Mouse (Mus musculus) monocyte, adult 5-6 weeks (primary cell): ENCODE results near the gene Fads2. TPM values are rescaled to one million over a fixed set of nuclear protein-coding genes. Genes with fewer than 3 reads are reported as not detected.

Experiments
- ATAC-seq: fragments of 153-309, 156-312 bp; replicated peaks from 2 replicates; pipeline ENCODE4 v1.8.0; 2017; ENCODE audit warnings: mild to moderate bottlenecking; ENCODE audit not compliant: low TSS enrichment, insufficient number of reproducible peaks, severe bottlenecking, poor library complexity, low FRiP score
- total RNA-seq: library from RNA; stranded (forward); fragments of 200-1000, 200-491, 200-594 nt; gene quantifications from 3 replicates; pipeline ENCODE4 v1.2.3, GENCODE M21; 2017

Gene Fads2
- total RNA-seq, 1 experiment from 2014 or later, result 0.57 TPM

DNA sequence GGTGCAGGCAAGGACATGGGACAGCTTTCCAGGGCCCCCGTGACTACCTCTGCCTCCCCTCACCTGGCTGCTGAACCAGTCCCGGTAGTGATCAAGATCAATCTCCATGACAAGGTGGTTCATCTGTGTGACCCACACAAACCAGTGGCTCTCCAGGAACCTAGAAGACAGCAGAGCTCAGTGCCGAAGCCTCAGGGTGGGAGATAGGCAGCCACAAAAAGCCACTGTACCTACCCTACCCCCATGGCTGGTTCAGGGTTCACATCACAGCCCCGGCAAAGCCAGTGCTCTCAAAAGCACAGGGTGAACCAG lies 35.4 kb downstream of the Fads2 start:
- no peak for ATAC-seq

DNA sequence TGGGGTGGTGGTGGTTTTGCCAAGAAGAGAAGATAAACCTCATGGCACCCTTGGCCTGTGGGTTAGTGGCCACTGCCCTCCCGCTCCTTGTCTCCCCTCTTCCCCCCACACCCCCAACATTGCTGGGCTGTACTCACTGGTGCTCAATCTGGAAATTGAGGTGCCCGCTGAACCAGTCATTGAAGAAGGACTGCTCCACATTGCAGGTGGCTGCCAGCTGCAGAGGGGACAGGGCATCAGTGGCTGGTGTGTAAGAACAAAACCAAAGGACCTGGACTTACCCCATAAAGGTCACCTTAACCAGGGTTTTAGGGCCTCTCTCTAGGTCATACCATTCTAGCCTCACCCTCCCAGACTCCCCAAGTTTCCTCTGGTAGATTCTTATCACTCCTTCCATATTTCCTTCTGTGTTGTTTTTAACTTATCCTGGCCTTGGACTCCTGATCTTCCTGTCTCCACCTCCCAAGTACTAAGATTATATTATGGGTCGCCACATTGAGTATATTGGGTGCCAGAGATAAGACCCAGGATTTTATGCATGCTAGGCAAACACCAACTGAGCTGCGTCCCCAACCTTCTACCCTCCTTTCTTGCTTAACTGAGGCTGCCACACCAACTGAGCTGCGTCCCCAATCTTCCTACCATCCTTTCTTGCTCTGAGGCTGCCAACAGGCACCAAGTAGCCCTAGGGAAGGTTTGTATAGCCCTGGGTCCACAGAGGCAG lies 35.9 kb downstream of the Fads2 start:
- no peak for ATAC-seq

DNA sequence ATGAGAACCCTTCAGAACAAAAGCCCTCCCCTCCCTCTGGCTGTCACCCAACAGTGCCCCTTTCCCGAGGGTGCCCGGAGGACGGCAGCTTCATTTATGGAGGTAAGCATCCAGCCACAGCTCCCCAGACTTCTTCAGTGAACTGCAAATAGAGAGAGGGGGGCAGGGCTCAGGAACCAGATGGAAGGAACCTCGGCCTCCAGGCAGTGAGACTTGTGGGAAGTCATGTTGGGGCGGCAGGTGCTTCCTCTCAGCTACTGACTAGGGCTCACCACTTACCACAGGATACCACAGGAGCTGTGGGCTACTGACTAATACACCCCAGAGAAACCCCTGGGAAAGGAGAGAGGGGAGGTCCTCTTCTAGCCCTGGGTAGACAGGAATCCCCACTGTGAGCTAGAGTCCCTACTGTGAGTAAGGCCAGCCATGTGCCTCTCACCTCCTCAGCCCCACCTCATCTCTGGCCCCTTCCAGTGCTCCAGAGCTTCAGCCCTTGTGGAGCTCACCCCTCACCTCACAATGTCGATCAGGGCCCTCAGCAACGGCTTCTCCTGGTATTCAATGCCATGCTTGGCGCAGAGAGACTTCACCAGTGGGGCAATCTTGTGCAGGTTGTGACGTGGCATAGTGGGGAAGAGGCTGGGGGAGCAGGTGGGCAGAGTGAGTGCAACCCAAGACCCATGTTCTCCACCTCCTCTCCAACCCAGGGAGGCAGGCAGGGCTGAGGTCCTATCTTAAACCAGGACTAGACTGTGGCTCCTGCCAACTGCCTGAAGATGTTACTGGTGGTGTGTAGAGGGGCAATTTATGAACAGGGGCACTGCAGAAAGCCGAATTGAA lies 37.2 kb downstream of the Fads2 start:
- ATAC-seq, result no peak

DNA sequence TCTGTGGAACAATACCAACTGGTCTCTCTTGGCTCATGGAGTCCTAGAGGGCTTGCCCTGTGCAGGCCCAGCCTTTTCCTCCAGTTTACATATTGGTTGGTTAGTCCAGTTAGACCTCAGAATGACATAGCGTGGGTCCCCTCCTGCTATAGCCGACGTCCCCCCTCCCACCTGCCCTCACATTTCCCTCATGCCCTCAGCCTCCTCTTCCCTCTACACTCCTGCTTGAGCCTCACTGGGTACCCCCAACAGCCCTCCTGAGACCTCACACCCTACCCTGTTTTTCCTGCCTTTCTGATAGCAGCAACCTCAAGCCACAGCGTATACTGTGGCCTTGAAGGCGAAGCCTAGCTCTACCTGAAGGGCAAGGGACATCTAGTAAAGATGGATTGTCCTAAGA lies 38.7 kb downstream of the Fads2 start:
- ATAC-seq, result no peak

DNA sequence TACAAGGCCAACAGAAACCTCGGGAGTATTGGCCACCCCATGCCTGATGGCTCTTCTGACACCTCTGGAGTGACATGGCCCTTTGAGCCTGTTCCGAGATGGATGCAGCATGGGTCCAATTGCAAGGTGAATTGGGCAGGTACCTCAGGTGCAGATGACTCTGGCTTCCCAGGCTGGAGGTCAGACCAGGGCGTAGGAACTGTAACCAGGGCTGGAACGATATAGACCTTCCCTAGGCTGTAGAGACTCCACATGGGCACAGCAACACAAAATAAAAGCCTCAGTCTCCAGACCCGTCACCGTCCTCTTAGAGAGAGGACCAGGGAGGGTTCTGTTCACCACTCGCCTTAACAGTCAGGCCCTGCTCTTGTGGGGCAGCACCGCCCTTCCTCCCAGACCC lies 39.3 kb downstream of the Fads2 start:
- ATAC-seq, result no peak

DNA sequence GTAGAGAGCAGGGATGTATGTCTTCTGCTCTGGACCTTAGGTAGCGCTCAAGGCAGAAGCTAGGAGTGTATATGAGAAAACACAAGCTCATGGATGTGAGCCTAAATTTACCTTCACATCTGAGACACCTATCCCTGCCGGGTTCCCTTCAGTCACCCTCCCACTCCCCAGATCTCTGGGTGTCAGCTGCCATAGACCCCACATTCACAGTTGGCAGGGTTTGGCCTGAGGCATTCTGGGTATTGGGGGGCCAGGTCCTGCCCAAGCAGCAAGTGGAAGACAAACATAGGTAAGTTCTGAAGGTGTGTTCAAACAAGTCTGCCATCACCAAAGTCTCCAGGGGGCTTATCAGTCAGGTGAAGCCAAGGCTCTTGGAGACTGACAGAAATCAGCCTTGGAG lies 39.9 kb downstream of the Fads2 start:
- ATAC-seq, result no peak

DNA sequence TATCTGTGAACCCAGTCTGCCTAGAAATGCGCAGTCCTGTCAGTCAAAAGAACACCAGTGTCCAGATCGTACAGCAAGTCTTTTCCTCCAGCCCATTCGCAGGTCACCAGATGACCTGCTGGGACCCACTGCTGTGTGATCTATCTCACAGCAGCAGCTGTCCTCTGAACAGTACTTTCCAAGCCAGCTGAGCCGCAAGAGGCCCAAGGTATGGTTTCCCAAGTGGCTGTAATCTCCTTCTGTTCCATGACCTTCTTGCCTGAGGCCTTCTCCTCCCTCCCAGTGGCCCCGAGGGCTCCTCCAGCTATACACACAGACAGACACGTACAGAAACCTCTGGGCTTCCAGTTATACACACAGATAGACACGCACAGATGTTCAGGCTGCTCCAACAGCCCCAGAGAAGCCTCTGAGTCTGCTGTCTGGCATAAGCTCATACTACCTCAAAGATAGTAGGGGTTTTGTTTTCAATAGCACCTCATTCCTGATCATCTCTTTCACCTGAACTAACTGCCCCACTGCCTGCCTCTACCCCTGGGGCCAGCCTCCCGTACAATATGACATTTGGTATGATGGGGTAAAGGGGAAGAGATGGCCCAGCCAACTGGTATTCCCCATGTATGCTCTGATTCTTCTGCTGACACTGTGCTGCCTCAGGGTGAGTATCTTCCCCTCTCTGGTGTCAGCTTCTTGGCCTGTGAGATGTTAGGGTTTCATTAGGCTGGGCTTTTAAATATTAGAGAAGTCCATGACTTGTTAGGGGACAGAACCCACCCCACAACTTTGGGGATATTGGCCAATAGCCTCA lies 40.6 kb downstream of the Fads2 start:
- ATAC-seq, result no peak

DNA sequence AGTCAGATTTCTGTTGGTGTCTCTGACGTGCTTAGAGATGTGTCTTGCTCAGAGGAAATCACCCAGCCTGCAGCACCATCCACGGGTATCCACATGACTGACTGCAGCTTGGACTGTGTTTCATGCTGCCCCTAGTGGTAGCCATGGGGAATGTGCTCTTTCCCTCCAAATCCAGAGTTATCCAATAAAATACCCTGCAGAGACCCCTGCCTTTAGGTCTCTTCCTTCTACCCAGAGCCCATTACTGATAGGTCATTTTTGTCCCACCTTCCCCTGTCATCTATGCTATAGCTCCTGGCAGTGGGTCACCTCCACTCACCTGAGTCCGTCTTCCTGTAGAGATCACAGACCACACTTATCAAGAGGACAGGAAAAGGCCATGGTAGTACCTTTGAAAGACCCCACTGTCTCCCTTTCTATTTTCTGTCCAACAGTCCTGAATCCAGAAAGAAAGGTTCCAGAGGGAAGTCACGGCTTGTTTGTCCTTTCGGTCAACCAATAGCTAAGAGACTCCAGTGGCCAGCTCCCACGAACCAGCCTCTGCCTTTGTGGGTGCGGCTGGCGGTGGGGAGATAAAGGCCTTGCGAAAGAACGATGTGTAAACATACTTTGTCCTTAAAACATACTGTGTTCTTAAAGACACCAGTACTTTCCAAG lies 41.5 kb downstream of the Fads2 start:
- peak; percentile 28; the same call in 1 of the 2 replicates for ATAC-seq

DNA sequence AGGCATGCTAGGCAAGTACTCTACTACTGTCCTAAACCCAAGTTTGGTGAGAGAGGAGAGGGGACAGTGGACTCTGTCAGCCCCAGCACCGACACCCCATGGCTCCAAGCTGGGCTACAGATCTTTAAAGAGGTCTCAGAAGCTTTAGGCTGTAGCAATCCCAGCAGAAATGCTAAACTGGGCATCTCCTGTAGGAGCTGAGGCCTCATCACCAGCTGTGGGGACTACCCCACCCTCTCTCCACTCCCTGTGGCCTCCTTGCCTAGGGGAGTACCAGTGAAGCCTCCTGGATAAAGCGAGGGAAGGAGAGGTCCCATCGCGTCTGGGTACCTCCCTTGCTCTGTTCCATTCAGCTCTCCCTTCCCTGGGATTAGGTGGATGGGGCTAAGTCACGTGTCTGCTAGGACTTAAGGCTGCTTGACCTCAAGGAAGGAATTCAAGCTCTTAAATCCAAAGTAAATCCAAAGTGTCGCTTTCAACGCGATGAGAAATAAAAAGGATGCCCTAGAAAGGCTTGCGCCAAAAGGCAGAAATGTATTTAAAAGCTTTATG lies 42.6 kb downstream of the Fads2 start:
- ATAC-seq, result no peak

DNA sequence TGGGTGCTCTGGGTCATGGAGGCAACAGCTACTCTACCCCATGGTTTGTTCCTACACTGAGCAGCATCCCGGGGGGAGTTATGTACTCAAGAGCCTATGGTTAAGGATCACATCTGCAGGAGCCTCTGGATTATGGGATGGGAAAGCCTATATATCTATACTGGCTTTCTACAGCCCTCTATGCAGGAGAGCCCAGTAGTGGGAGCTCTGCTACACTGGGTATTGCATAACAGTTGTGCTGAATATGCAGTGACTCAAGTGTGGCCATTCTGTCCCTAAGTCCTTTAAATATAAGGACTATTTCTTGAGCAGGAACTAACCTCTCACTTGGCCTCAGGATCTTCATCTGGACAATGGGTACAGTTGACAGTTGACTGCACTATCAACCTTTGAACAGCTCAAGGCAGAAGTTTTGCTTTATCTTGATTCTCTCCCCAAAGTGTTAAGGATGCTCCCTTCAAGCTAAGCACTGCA lies 43.2 kb downstream of the Fads2 start:
- no peak for ATAC-seq

DNA sequence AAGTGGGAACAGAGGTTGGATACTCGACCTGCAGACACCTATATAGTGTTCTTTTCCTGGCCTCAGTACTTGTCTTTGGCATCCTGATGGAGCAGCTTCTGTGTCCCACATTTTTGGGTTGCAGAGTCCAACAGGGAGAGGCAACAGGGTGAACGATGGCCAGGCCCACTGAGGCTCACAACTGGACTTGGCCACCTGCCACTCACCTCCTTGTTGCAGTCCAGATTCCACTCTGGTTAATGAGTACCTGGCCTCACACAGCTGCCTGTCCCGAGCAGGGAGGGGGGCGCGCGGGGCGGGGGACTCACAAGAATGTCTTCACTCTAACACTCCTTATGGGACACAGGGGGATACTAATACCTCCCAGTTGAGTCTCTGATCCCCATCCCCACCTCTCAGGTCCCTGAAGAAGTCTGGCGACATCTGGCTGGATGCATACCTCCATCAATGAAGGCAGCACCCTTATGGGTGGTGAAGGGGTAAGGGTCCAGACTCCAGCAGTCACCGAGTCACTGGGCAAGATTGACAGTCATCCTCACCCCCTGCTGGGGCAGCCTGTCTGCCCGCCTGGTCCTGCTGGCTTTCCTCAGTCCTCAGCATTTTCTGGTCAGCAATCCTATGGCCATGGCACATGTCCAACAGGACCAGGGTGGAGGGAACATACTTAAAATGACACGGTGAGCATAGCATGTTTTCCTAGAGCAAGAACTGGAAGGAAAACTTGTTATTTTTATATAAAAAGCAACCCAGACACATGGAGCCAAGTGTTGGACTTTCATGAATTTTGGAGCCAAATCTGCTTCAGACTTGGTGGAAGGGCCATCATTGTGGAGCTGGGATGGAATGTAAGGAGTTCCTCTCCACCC lies 43.8 kb downstream of the Fads2 start:
- ATAC-seq, result no peak

DNA sequence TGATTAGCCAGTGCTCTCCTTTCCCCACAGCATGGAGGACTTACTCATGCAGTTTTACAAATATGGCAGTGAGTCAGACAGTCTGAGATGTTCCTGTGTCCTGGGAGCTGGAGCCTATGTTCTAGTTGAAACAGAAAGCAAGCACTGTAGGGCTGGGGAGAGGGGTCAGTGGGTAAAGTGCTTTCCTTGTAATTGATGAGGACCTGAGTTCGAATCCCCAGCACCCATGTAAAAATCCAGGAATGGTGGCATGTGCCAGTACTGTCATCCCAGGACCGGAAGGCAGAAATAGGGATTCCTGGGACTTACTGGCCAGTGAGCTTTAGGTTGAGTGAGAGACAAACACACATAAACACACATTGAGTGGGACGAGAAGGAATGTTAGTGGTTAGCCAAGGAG lies 44.9 kb downstream of the Fads2 start:
- no peak for ATAC-seq

DNA sequence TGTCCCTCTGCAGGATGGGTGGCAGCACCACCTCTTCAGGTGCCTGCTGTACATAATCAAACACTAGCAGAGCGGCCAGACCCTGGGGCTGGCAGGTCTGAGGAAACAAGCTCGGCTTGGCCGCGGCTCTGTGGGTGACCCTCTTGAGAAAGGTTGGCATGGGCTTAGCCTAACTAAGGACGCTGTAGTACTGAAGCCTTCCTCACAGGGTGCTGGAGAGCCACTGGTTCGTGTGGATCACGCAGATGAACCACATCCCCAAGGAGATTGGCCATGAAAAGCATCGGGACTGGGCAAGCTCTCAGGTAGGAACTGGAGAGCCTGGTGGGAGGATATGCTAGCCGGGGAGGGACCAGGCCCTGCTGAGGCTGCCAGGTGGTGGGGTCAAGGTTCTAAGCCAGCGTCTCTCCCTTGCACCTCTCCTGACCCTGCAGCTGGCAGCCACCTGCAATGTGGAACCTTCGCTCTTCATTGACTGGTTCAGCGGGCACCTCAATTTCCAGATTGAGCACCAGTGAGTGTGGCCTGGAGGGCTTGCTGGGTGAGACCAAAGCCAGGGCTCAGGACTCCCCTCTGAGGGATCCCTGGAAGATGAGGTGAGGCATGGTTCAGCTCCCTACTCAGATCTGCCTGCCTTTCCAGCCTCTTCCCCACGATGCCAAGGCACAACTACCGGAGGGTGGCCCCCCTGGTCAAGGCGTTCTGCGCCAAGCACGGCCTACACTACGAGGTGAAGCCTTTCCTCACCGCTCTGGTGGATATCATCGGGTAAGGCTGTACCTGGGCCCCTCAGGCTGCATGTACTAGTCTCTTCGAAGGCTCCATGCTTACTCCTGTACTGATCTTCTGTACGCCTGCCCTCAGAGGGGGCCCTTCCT lies 45.5 kb downstream of the Fads2 start:
- no peak for ATAC-seq

DNA sequence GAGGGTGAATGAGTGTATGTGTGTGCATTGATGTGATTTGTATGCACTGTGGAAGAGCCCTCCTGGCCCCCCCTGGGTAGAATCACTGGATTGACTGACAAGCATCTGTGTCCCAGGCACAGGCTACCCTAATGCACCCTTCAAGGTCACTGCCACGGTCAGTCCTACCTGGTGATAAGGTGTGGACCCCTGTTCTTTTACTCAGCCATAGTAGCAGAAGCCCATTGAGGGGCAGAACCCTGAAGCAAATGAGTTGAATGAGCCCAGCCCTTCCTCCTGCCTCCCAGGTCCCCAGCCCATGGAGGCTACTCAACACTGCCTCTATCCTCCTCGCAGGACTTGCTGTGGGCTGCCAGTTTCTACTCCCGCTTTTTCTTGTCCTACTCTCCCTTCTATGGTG lies 46.3 kb downstream of the Fads2 start:
- no peak for ATAC-seq

DNA sequence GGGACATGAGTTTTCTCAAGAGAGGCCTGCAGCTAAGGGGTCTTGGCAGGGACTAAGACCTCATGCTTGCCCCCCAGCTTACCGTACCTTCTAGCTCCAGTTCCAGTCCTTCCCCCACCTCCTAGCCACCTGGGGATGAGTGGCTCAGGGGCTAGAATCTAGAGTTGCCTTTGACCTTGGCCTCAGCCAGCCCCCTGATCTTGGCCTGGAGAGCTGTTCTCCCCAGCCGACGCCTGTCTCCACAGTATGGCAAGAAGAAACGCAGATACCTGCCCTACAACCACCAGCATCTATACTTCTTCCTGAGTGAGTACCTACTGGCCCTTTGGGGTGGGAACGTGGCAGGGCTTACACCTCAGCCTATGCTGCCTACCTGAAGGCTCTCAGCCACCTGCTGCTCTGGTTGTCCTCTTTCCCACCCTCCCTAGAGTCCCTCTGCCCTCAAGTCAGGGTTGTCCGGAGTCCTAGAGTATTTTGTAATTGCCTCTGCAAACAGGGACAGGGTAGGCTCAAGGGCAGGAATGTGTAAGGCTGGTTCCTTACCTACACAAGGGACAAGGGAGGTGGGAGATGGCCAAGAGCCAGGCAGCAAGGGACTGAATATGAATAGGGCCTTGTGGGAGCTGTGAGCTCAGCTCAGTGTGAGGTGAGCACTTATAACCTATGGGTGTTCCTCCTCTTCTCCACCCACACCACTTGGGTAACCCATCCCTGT lies 47.0 kb downstream of the Fads2 start:
- ATAC-seq, result no peak

DNA sequence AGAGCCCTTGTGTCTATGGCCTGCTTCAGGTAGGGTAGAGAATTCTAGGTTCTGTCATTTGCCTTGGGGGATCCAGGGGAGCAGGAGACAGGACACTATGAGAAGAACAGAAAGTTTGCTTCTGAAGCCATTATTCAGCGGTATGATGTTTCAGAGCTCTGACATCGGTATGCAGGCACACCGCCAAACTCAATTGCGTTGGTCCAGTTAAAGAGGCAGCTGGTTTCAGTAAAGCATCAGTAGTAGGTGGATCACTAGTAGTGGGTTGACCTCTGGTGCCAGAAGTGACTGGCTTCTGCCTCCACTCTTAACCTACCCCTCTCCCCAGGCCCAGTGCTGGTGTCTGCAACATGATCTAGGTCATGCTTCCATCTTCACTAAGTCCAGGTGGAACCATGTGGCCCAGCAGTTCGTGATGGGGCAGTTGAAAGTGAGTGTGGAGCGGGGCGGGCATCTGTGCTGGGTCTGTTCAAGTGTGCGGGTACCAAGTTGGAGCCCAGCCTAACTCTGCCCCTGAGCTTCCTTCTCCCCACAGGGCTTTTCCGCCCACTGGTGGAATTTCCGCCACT lies 47.8 kb downstream of the Fads2 start:
- ATAC-seq, result no peak
